Mouse (Mus musculus) myocyte (in vitro differentiated cells): ENCODE measurements around the gene Nod1. TPM values are rescaled to one million over a fixed set of nuclear protein-coding genes. Genes with fewer than 3 reads are reported as not detected.

ENCODE experiments used
- H3K27me3 ChIP-seq: one replicate; pipeline ENCODE4 v1.6.1; 2011; ENCODE audit not compliant: control insufficient read depth, insufficient read depth, insufficient read length
- H3K36me3 ChIP-seq: one replicate; pipeline ENCODE4 v1.6.1; 2011; ENCODE audit not compliant: control insufficient read depth, insufficient read depth
- H3K4me2 ChIP-seq: one replicate; pipeline ENCODE4 v1.6.1; 2011; ENCODE audit warnings: low read depth, control low read depth
- H3K4me3 ChIP-seq: one replicate; pipeline ENCODE4 v1.5.1; 2011; ENCODE audit warnings: mild to moderate bottlenecking, control low read depth, moderate library complexity
- H3K79me2 ChIP-seq: one replicate; pipeline ENCODE4 v1.6.1; 2011; ENCODE audit not compliant: control insufficient read depth, insufficient read depth
- H3ac ChIP-seq: one replicate; pipeline ENCODE4 v1.6.1; 2011; ENCODE audit not compliant: control insufficient read depth, insufficient read length
- CEBPB ChIP-seq: IDR thresholded peaks from 2 replicates; pipeline ENCODE4 v1.6.1; 2011; ENCODE audit warnings: mild to moderate bottlenecking, moderate library complexity; ENCODE audit not compliant: poor library complexity, insufficient read depth, severe bottlenecking
- E2F4 ChIP-seq: IDR thresholded peaks from one replicate; pipeline ENCODE4 v1.6.1; 2011; ENCODE audit warnings: mild to moderate bottlenecking, control low read depth, moderate library complexity; ENCODE audit not compliant: insufficient read depth
- MAX ChIP-seq: IDR thresholded peaks from one replicate; pipeline ENCODE4 v1.6.1; 2011; ENCODE audit warnings: low read depth, mild to moderate bottlenecking, control low read depth
- MYOD1 ChIP-seq, 3 experiments: IDR thresholded peaks; one replicate each; pipeline ENCODE4 v1.6.1; 2011; ENCODE audit warnings: control low read depth in 2 of 3, low read depth in 2 of 3, mild to moderate bottlenecking in 2 of 3, moderate library complexity in 1 of 3; ENCODE audit not compliant: insufficient read length in 2 of 3, control insufficient read depth in 1 of 3
- MYOG ChIP-seq, 3 experiments: IDR thresholded peaks; one replicate each; pipeline ENCODE4 v1.6.1; 2011; ENCODE audit warnings: control low read depth in 2 of 3, low read depth in 2 of 3, mild to moderate bottlenecking in 2 of 3; ENCODE audit not compliant: insufficient read length in 2 of 3, control insufficient read depth in 1 of 3, insufficient read depth in 1 of 3
- POLR2A ChIP-seq: IDR thresholded peaks from one replicate; pipeline ENCODE4 v1.6.1; 2011; ENCODE audit warnings: low read depth, mild to moderate bottlenecking, control low read depth, moderate library complexity; ENCODE audit not compliant: insufficient read length
- POLR2AphosphoS2 ChIP-seq: IDR thresholded peaks from one replicate; pipeline ENCODE4 v1.6.1; 2011; ENCODE audit warnings: low read depth, control low read depth; ENCODE audit not compliant: insufficient read length
- REST ChIP-seq: IDR thresholded peaks from one replicate; pipeline ENCODE4 v1.6.1; 2011; ENCODE audit warnings: mild to moderate bottlenecking, control low read depth, moderate library complexity; ENCODE audit not compliant: insufficient read depth, insufficient read length
- SRF ChIP-seq: IDR thresholded peaks from one replicate; pipeline ENCODE4 v1.6.1; 2011; ENCODE audit warnings: low read depth; ENCODE audit not compliant: control insufficient read depth, insufficient read length
- TCF12 ChIP-seq: IDR thresholded peaks from one replicate; pipeline ENCODE4 v1.6.1; 2011; ENCODE audit warnings: mild to moderate bottlenecking, control low read depth; ENCODE audit not compliant: poor library complexity, insufficient read depth, severe bottlenecking
- TCF3 ChIP-seq: IDR thresholded peaks from one replicate; pipeline ENCODE4 v1.6.1; 2011; ENCODE audit warnings: low read depth, control low read depth; ENCODE audit not compliant: insufficient read length
- USF1 ChIP-seq: IDR thresholded peaks from one replicate; pipeline ENCODE4 v1.6.1; 2011; ENCODE audit warnings: low read depth, mild to moderate bottlenecking, control low read depth, moderate library complexity
- polyA plus RNA-seq: library from polyadenylated mRNA; unstranded; fragments of >200 nt; fragmentation: generic; extraction: Trizol; gene quantifications from one replicate; pipeline ENCODE4 v1.2.1, GENCODE M21; 2012; ENCODE audit warnings: missing spikeins

Nod1 gene
- polyA plus RNA-seq, 1 experiment, result 1.5 TPM

DNA sequence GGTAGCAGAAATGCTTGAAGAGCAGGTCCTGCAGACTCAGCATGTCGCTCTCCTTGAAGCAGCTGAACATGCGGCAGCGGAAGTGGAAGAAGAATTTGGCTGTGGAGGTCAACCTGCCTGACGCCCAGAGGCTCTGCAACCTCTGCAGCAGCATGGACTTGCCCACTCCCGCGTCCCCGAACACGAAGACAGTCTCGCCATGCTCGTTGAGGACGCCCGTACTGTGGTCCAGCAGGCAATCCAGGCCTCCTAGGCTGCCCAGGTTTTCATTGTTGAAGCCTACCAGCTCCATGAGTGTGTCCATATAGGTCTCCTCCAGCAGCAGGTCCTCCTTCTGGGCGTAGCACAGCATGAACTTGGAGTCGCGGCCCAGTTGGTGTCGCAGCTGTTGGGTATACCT, 27.9 kb downstream of the Nod1 start:
- Histone ChIP-seq H3K27me3 (no peaks in the 10 kb centered on the region), H3K79me2 (no peaks in the 10 kb centered on the region), H3K4me3 (no peak overlapping the region), H3ac (no peak overlapping the region), H3K36me3 (no peaks in the 10 kb centered on the region), H3K4me2 (no peak overlapping the region)
- no peak for TF ChIP-seq CEBPB
- no peak for TF ChIP-seq MYOG (IDR thresholded peaks at IDR 0.05; ENCODE audit: control insufficient read depth in 1 of 3, insufficient read depth in 1 of 3, insufficient read length in 2 of 3, low read depth in 2 of 3)
- TF ChIP-seq REST, result no peak
- TF ChIP-seq TCF12, result no peak
- TF ChIP-seq POLR2A, result no peak
- no peak for TF ChIP-seq TCF3
- no peak for TF ChIP-seq SRF
- TF ChIP-seq E2F4, result no peak
- TF ChIP-seq MYOD1 (IDR thresholded peaks at IDR 0.05; ENCODE audit: control insufficient read depth in 1 of 3, insufficient read length in 2 of 3, low read depth in 2 of 3), result no peak
- no peak for TF ChIP-seq POLR2AphosphoS2
- no peak for TF ChIP-seq USF1
- no peak for TF ChIP-seq MAX

DNA sequence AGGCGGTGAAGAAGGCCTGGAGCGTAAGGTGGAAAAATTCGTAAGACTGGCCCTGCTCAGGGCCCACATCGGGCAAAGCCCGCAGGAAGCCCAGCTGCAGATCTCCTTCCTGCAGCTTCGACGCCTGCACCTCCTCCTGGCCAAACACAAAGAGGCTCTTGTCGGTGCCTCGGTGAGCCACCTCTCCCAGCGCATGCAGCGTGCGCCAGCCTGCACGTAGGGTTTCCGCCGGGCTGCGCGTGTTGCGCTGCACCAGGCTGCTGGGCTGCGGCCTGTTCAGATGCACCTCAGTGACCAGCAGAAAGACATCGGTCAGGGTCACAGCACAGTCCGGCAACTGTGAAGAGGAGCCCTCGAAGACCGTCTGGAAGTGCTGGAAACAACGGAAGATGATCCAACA, 28.7 kb downstream of the Nod1 start:
- Histone ChIP-seq H3ac (no peak overlapping the region), H3K36me3 (no peaks in the 10 kb centered on the region), H3K79me2 (no peaks in the 10 kb centered on the region), H3K4me3 (no peak overlapping the region), H3K27me3 (no peaks in the 10 kb centered on the region), H3K4me2 (no peak overlapping the region)
- no peak for TF ChIP-seq MYOD1 (IDR thresholded peaks at IDR 0.05; ENCODE audit: control insufficient read depth in 1 of 3, insufficient read length in 2 of 3, low read depth in 2 of 3)
- no peak for TF ChIP-seq POLR2A
- no peak for TF ChIP-seq TCF12
- TF ChIP-seq CEBPB, result no peak
- TF ChIP-seq MYOG (IDR thresholded peaks at IDR 0.05; ENCODE audit: control insufficient read depth in 1 of 3, insufficient read depth in 1 of 3, insufficient read length in 2 of 3, low read depth in 2 of 3), result no peak
- no peak for TF ChIP-seq E2F4

DNA sequence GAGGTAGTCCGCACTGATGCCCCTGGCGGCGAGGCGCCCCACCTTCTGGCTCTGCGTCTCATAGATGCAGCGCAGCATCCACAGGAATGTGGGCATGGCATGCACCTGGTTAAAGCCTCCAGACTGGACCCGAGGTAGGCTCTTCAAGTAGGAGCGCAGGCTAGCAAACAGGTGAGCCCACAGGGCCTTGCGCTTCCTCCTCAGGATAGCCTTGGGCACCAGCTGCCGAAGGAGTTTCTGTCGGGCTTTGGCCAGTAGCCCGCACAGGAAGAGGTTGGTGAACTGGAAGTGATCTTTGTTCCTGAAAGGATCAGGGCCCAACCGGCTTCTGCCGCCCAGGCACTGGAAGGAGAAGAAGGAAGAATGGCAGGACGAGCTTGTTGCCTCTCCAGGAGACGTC, 29.1 kb downstream of the Nod1 start:
- Histone ChIP-seq H3ac (no peak overlapping the region), H3K79me2 (no peaks in the 10 kb centered on the region), H3K27me3 (no peaks in the 10 kb centered on the region), H3K36me3 (no peaks in the 10 kb centered on the region), H3K4me2 (no peak overlapping the region), H3K4me3 (no peak overlapping the region)
- TF ChIP-seq E2F4 (no peak), USF1 (no peak), POLR2AphosphoS2 (no peak), REST (no peak), MAX (no peak), TCF3 (no peak), CEBPB (no peak), MYOG (IDR thresholded peaks at IDR 0.05; ENCODE audit: control insufficient read depth in 1 of 3, insufficient read depth in 1 of 3, insufficient read length in 2 of 3, low read depth in 2 of 3) (no peak), TCF12 (no peak), POLR2A (no peak), SRF (no peak), MYOD1 (IDR thresholded peaks at IDR 0.05; ENCODE audit: control insufficient read depth in 1 of 3, insufficient read length in 2 of 3, low read depth in 2 of 3) (no peak)

DNA sequence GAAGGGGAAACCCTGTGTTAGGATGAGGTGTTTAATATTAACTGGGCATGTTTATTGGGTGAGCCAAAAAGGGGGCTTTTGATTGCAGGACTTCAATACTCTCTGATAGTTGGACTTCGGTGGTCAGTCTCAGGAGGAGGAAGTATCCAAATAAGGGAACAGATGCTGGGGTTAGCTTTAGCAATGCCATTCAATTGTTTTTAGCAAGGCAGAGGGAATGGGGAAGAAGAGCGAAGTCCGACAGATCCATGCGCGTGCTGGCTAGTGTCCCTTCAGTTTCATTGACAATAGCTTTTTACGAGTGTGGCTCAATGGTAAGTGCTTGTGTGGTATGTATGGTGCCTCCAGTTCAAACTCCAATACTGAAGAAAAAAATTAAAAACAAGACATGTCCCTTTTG, 31.3 kb downstream of the Nod1 start:
- no peak overlapping the region for H3K4me3 ChIP-seq
- TF ChIP-seq REST (no peak), E2F4 (no peak), TCF3 (no peak), USF1 (no peak), MAX (no peak), SRF (no peak), MYOG (IDR thresholded peaks at IDR 0.05; ENCODE audit: control insufficient read depth in 1 of 3, insufficient read depth in 1 of 3, insufficient read length in 2 of 3, low read depth in 2 of 3) (no peak), POLR2AphosphoS2 (no peak), TCF12 (no peak), MYOD1 (IDR thresholded peaks at IDR 0.05; ENCODE audit: control insufficient read depth in 1 of 3, insufficient read length in 2 of 3, low read depth in 2 of 3) (no peak), POLR2A (no peak), CEBPB (no peak)
- no peak overlapping the region for H3K4me2 ChIP-seq
- no peaks in the 10 kb centered on the region for H3K27me3 ChIP-seq
- H3K79me2 ChIP-seq, result no peaks in the 10 kb centered on the region
- H3K36me3 ChIP-seq, result no peaks in the 10 kb centered on the region
- no peak overlapping the region for H3ac ChIP-seq

DNA sequence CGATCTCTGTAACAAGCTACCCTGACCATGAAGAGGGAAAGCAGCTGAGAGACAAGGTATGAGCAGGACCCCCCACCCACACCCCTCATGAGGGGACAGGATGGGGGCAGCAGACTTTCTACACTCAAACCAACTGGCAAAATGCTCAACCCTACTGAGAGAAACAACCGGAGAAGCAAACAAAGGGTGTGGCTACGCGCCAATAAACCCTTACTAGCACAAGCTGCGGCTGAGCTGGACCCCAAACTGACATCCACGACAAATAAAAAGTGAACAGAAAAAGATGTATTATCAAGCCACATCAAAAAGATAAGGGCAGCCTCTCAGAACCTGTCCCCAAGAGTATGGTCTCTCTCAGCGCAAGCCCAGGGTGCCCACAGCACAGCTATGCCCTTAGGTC, 32.3 kb downstream of the Nod1 start:
- Histone ChIP-seq H3K79me2 (no peaks in the 10 kb centered on the region), H3K27me3 (no peaks in the 10 kb centered on the region), H3K4me2 (no peak overlapping the region), H3ac (no peak overlapping the region), H3K36me3 (no peaks in the 10 kb centered on the region), H3K4me3 (no peak overlapping the region)
- TF ChIP-seq USF1, result no peak
- no peak for TF ChIP-seq POLR2A
- no peak for TF ChIP-seq MYOG (IDR thresholded peaks at IDR 0.05; ENCODE audit: control insufficient read depth in 1 of 3, insufficient read depth in 1 of 3, insufficient read length in 2 of 3, low read depth in 2 of 3)
- no peak for TF ChIP-seq POLR2AphosphoS2
- TF ChIP-seq MAX, result no peak
- no peak for TF ChIP-seq TCF12
- TF ChIP-seq REST, result no peak
- no peak for TF ChIP-seq E2F4
